Mouse (Mus musculus) MEL (cell line): ENCODE measurements around the gene Ccr5. TPM values are rescaled to one million over a fixed set of nuclear protein-coding genes. Genes with fewer than 3 reads are reported as not detected.
A peak's percentile ranks its signal among the peaks of the same experiment; 100 is the strongest.
"Not testable (repeated sequence)": the region's sequence is repeated elsewhere in the genome, so short reads cannot be mapped to it uniquely, and the experiment has no call there.

ENCODE experiments used
- DNase-seq: peaks from one replicate; pipeline ENCODE4 v3.0.0; 2011; ENCODE audit warnings: low read depth, low spot score
- H3K27ac ChIP-seq: 2 replicates; pipeline ENCODE4 v1.5.1; 2012; ENCODE audit warnings: low read depth, mild to moderate bottlenecking, control low read depth, low read length, moderate library complexity; ENCODE audit not compliant: control insufficient read depth
- H3K27me3 ChIP-seq, 2 experiments: fragments of 150-350 bp in 1 of 2; sonication (generic) in 1 of 2; 2 replicates each; pipeline ENCODE4 v1.6.1; 2012; ENCODE audit warnings: low read length in 2 of 2, mild to moderate bottlenecking in 2 of 2, improper control_type of control experiment in 1 of 2, moderate library complexity in 1 of 2; ENCODE audit not compliant: insufficient read depth in 2 of 2, control insufficient read depth in 1 of 2
- H3K36me3 ChIP-seq, 2 experiments: 2 replicates each; pipeline ENCODE4 v1.6.1; 2012 to 2014; ENCODE audit warnings: low read length in 2 of 2, improper control_type of control experiment in 1 of 2, inconsistent platforms in 1 of 2, mild to moderate bottlenecking in 1 of 2; ENCODE audit not compliant: insufficient read depth in 2 of 2, control insufficient read depth in 1 of 2
- H3K4me1 ChIP-seq, 2 experiments: fragments of 150-350 bp in 1 of 2; sonication (generic) in 1 of 2; 2 replicates each; pipeline ENCODE4 v1.6.1; 2012; ENCODE audit warnings: low read length in 2 of 2, improper control_type of control experiment in 1 of 2, mild to moderate bottlenecking in 1 of 2; ENCODE audit not compliant: insufficient read depth in 2 of 2, control insufficient read depth in 1 of 2
- H3K4me3 ChIP-seq, 2 experiments: fragments of 150-350 bp in 1 of 2; sonication (generic) in 1 of 2; 2 replicates each; pipeline ENCODE4 v1.5.1; 2012; ENCODE audit warnings: low read depth in 2 of 2, low read length in 2 of 2, mild to moderate bottlenecking in 2 of 2, moderate library complexity in 2 of 2, control low read depth in 1 of 2, improper control_type of control experiment in 1 of 2; ENCODE audit not compliant: control insufficient read depth in 1 of 2, insufficient read depth in 1 of 2
- H3K79me2 ChIP-seq: 2 replicates; pipeline ENCODE4 v1.6.1; 2012; ENCODE audit warnings: mild to moderate bottlenecking, low read length, moderate library complexity; ENCODE audit not compliant: control insufficient read depth, poor library complexity, insufficient read depth
- H3K9ac ChIP-seq: 2 replicates; pipeline ENCODE4 v1.6.1; 2012; ENCODE audit warnings: low read depth, mild to moderate bottlenecking, control low read depth, low read length, moderate library complexity; ENCODE audit not compliant: control insufficient read depth, poor library complexity, severe bottlenecking
- H3K9me3 ChIP-seq: fragments of 150-350 bp; sonication (generic); replicated peaks from 2 replicates; pipeline ENCODE4 v1.6.1; 2012; ENCODE audit warnings: mild to moderate bottlenecking, low read length, improper control_type of control experiment, moderate library complexity; ENCODE audit not compliant: insufficient read depth
- ELF1 ChIP-seq: IDR thresholded peaks from 2 replicates; pipeline ENCODE4 v1.6.1; 2014; ENCODE audit warnings: low read depth, mild to moderate bottlenecking, inconsistent platforms, low read length, improper control_type of control experiment, moderate library complexity
- EP300 ChIP-seq, 2 experiments: IDR thresholded peaks; 2 replicates each; pipeline ENCODE4 v1.6.1; 2011; ENCODE audit warnings: improper control_type of control experiment in 2 of 2, low read length in 2 of 2, low read depth in 1 of 2, mild to moderate bottlenecking in 1 of 2
- NELFE ChIP-seq: IDR thresholded peaks from 2 replicates; pipeline ENCODE4 v1.6.1; 2011; ENCODE audit warnings: low read depth, low read length, improper control_type of control experiment
- POLR2A ChIP-seq, 2 experiments: IDR thresholded peaks; 2 replicates each; pipeline ENCODE4 v1.6.1; 2011 to 2012; ENCODE audit warnings: low read length in 2 of 2, mild to moderate bottlenecking in 2 of 2, control low read depth in 1 of 2, improper control_type of control experiment in 1 of 2, low read depth in 1 of 2, moderate library complexity in 1 of 2; ENCODE audit not compliant: control insufficient read depth in 1 of 2, insufficient read depth in 1 of 2, poor library complexity in 1 of 2
- SIN3A ChIP-seq: IDR thresholded peaks from 2 replicates; pipeline ENCODE4 v1.6.1; 2012; ENCODE audit warnings: low read length, improper control_type of control experiment, inconsistent platforms
- ZNF384 ChIP-seq: IDR thresholded peaks from 2 replicates; pipeline ENCODE4 v1.6.1; 2012; ENCODE audit warnings: low read depth, mild to moderate bottlenecking, inconsistent platforms, low read length, improper control_type of control experiment
- polyA plus RNA-seq, 2 experiments: library from polyadenylated mRNA; stranded (reverse) in 1 of 2; unstranded in 1 of 2; fragments of >175 nt in 1 of 2; fragments of >200 nt in 1 of 2; gene quantifications; 2 replicates each; pipeline versions ENCODE4 v1.2.1 to v1.2.4; 2012; ENCODE audit warnings: low replicate concordance in 2 of 2, low read depth in 1 of 2; ENCODE audit not compliant: insufficient read length in 2 of 2, insufficient read depth in 1 of 2, missing spikeins in 1 of 2
- total RNA-seq: library from RNA; depleted of rRNA; stranded (reverse); fragments of 300-350 nt; gene quantifications from 2 replicates; pipeline ENCODE4 v1.2.3, GENCODE M21; 2012; rRNA removed

The Ccr5 gene
- total RNA-seq (0.04 TPM in 1 of 2 replicates, not detected in the other), polyA plus RNA-seq (under 1 TPM in 1 of 2 experiments, not detected in 1; 0.68 TPM)

DNA sequence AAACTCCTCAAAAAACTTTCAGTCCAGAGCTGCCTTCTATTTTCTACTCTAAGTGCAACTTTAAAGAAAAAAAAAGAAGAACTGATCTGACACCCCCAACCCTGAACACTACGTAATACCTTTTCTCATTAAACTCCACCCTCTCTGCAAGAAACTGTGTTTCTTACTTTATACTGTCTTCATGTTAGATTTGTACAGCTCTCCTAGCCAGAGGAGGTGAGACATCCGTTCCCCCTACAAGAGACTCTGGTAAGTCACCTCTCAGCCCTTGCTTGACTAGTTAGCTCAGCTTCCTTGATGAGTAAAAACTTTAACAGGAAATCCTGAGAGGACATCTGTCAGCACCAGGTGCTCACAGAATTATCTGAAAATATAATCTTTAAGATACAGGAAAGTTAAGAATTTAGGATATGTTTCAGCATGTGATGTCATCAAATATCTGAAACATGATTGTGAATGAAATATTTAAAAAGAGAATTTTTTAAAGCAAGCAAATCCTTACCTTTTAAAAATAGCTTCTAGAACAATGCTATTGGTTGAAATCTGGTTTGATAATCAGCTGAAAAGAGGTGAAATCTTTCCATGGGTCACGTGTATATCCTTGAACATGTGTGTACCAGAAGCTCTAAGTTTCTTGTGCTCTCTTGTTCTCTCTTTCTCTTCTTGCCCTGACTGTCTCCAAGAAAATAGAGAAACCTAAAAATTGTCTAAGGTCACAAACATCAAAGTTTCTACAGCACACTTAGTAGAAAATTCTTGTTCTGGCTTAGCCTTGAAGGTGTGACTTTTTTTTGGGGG is at the start of gene Ccr5:
TSS of gene Ccr5 (plus strand) at position 157 of the 798 bp plus-strand sequence.
- H3K79me2 ChIP-seq = no peaks in the 10 kb centered on the region
- peaks cover 0 to 3% of the 10 kb centered on the region in 2 experiments; a peak in 1 of 4 replicates for H3K36me3 ChIP-seq
- DNase-seq = peak; percentile 3
- H3K27me3 ChIP-seq = no peaks in the 10 kb centered on the region
- H3K27ac ChIP-seq = no peak within 1 kb of the TSS
- H3K4me1 ChIP-seq = 0 out of 4 replicates have a peak, but pooled peaks cover 0 to 2% of the 10 kb centered on the region in 2 experiments
- no peaks in the 10 kb centered on the region for H3K9me3 ChIP-seq
- no peak within 1 kb of the TSS for H3K9ac ChIP-seq
- 0 out of 2 replicates have a peak, but pooled peaks have one; percentile 32 for TF ChIP-seq ZNF384
- TF ChIP-seq ELF1 = no peak
- TF ChIP-seq, all 39 proteins: peak for 1
- H3K4me3 ChIP-seq = no peak within 1 kb of the TSS

- Histone ChIP-seq H3K27me3 (no peaks in the 10 kb centered on the region), H3K79me2 (no peaks in the 10 kb centered on the region), H3K4me1 (no peaks in the 10 kb centered on the region), H3K36me3 (no peaks in the 10 kb centered on the region; a peak in 1 of 4 replicates), H3K27ac (peak overlapping the region; percentile 47), H3K4me3 (peak overlapping the region in 1 of 2 experiments; percentile 5; a peak in 1 of 4 replicates), H3K9ac (no peak overlapping the region), H3K9me3 (no peaks in the 10 kb centered on the region)
- no peak for TF ChIP-seq EP300 (IDR thresholded peaks at IDR 0.05; ENCODE audit: low read depth in 1 of 2, low read length in 2 of 2)
- TF ChIP-seq POLR2A (IDR thresholded peaks at IDR 0.05; ENCODE audit: control insufficient read depth in 1 of 2, insufficient read depth in 1 of 2, low read depth in 1 of 2, low read length in 2 of 2, poor library complexity in 1 of 2) = peak in 1 of 2 experiments; percentile 46; a peak in 1 of 4 replicates
- DNase-seq = peak; percentile 55
Measured at GRCm38 (mm10) chr9:124079803-124080202, 41.5 kb upstream of the Ccr5 start.

DNA sequence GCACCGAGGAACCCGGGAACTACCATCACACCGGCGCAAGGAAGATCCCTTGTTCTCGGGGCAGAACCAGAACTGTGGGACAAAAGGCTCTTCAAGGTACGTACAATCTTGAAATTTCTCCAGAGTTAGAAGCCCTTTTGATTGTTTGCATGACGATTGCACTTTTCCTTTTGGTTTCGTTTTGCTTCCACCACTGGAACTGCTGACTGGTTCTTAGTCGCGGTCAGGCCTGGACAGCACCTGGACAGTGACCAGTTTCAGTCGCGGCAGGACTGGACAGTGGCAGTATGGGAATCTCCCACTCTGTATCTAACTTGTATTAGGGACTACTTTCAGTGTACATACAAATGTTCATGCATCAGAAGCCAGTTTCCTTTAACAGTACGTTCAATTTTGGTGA is 40.9 kb upstream of the Ccr5 start:
- Histone ChIP-seq H3K4me3 (peak overlapping the region; percentile 61 to 74), H3K9ac (peak overlapping the region; percentile 59), H3K27ac (peak overlapping the region; percentile 72)
- H3K9me3 ChIP-seq, H3K36me3 ChIP-seq, H3K27me3 ChIP-seq, H3K79me2 ChIP-seq, H3K4me1 ChIP-seq: not testable (repeated sequence)
- peak; percentile 57 for DNase-seq
- TF ChIP-seq NELFE (0 out of 2 replicates have a peak, but pooled peaks have one; percentile 32), SIN3A (0 out of 2 replicates have a peak, but pooled peaks have one; percentile 27)
